Mouse (Mus musculus) heart, embryonic 16.5 days (tissue): ENCODE measurements around the gene Espn. TPM values are rescaled to one million over a fixed set of nuclear protein-coding genes. Genes with fewer than 3 reads are reported as not detected.

Experiments used
- ATAC-seq: fragments of 200-750 bp; cut with Nextera tagmentation; replicated peaks from 2 replicates; pipeline ENCODE4 v1.8.0; 2017; ENCODE audit warnings: moderate number of reproducible peaks; ENCODE audit not compliant: insufficient read depth, low FRiP score; ENCODE audit errors: extremely low read depth
- H3K27ac ChIP-seq: fragments of 300-500 bp; sonication (generic); 2 replicates; pipeline ENCODE4 v1.5.1; 2014; ENCODE audit warnings: mild to moderate bottlenecking, low read length, control low read depth, moderate library complexity
- H3K27me3 ChIP-seq: fragments of 300-500 bp; sonication (generic); 2 replicates; pipeline ENCODE4 v1.6.1; 2014; ENCODE audit warnings: low read length, mixed read lengths; ENCODE audit not compliant: control insufficient read depth, insufficient read depth
- H3K36me3 ChIP-seq: fragments of 300-500 bp; sonication (generic); 2 replicates; pipeline ENCODE4 v1.6.1; 2014; ENCODE audit not compliant: control insufficient read depth, insufficient read depth
- H3K4me1 ChIP-seq: fragments of 300-500 bp; sonication (generic); 2 replicates; pipeline ENCODE4 v1.6.1; 2014; ENCODE audit warnings: low read length, mixed read lengths; ENCODE audit not compliant: control insufficient read depth, insufficient read depth
- H3K4me2 ChIP-seq: fragments of 300-500 bp; sonication (generic); 2 replicates; pipeline ENCODE4 v1.6.1; 2014; ENCODE audit warnings: low read depth, mild to moderate bottlenecking, control low read depth, low read length
- H3K4me3 ChIP-seq: fragments of 300-500 bp; sonication (generic); 2 replicates; pipeline ENCODE4 v1.5.1; 2014; ENCODE audit warnings: mild to moderate bottlenecking, control low read depth, low read length
- H3K9ac ChIP-seq: fragments of 300-500 bp; sonication (generic); 2 replicates; pipeline ENCODE4 v1.6.1; 2014; ENCODE audit warnings: low read length, control low read depth
- H3K9me3 ChIP-seq: fragments of 300-500 bp; sonication (generic); replicated peaks from 2 replicates; pipeline ENCODE4 v1.6.1; 2016; ENCODE audit warnings: low read length; ENCODE audit not compliant: control insufficient read depth
- WGBS: fragments of 180-500 bp; shearing (Covaris S2); extraction: QIAGEN DNeasy Blood & Tissue Kit; methylation state at CpG from one replicate; pipeline ENCODE4 v1.1.7; 2014; 5-methylcytosine and 5-hydroxymethylcytosine counted together
- polyA plus RNA-seq: library from polyadenylated mRNA; unstranded; fragments of >200 nt; fragmentation: Nextera tagmentation; extraction: Ambion mirVana; gene quantifications from 2 replicates; pipeline ENCODE4 v1.2.1, GENCODE M21; 2015

Gene Espn
- polyA plus RNA-seq, 1 experiment from 2014 or later: 1.5 TPM

- Histone ChIP-seq H3K4me1 (peaks cover 24% of the 10 kb centered on the region), H3K9ac (peak overlapping the region; percentile 30; the same call in 1 of the 2 replicates), H3K27me3 (peaks cover 90% of the 10 kb centered on the region), H3K4me3 (peak overlapping the region; percentile 46), H3K9me3 (no peaks in the 10 kb centered on the region), H3K27ac (no peak overlapping the region), H3K36me3 (no peaks in the 10 kb centered on the region), H3K4me2 (peak overlapping the region; percentile 55)
- WGBS: 7% methylated on average over 56 of the region's 56 CpGs
- peak; percentile 30; the same call in 1 of the 2 replicates for ATAC-seq
These were observed 26.8 kb downstream of the Espn start for GRCm38 (mm10) chr4:152125161-152126025.

- Histone ChIP-seq H3K4me3 (no peak overlapping the region), H3K9me3 (no peaks in the 10 kb centered on the region), H3K27me3 (peaks cover 90% of the 10 kb centered on the region), H3K4me1 (peaks cover 31% of the 10 kb centered on the region), H3K4me2 (peak overlapping the region; percentile 55), H3K36me3 (no peaks in the 10 kb centered on the region), H3K27ac (no peak overlapping the region), H3K9ac (no peak overlapping the region)
- ATAC-seq: no peak
- WGBS: 17% methylated on average over 13 of the region's 13 CpGs
These were observed 27.7 kb downstream of the Espn start for GRCm38 (mm10) chr4:152124361-152124961.

DNA sequence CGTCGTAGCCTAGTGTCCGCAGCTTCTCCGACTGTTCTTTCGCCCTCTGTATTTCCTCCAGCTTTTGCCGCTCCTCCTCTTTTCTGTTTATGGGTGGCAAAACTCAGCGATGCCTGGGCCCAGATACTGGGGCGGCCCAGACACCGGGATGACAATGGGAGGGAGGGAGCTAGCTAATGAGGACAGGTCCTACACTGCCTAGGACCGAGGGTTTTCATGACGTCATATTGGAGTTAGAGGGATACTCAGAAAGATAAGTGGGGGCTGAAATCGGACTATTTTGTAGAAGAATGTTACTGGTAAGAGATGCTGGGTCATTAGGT is 31.0 kb downstream of the Espn start:
- Histone ChIP-seq H3K4me2 (peak overlapping the region; percentile 49), H3K27me3 (peaks cover 88% of the 10 kb centered on the region), H3K9me3 (no peaks in the 10 kb centered on the region), H3K36me3 (no peaks in the 10 kb centered on the region), H3K4me3 (peak overlapping the region; percentile 24), H3K9ac (no peak overlapping the region), H3K4me1 (peaks cover 26% of the 10 kb centered on the region), H3K27ac (no peak overlapping the region)
- ATAC-seq: no peak
- WGBS: 2% methylated on average over 12 of the region's 12 CpGs

- Histone ChIP-seq H3K27ac (no peak overlapping the region), H3K4me1 (peaks cover 27% of the 10 kb centered on the region), H3K9ac (no peak overlapping the region), H3K9me3 (no peaks in the 10 kb centered on the region), H3K27me3 (peaks cover 82% of the 10 kb centered on the region), H3K36me3 (no peaks in the 10 kb centered on the region), H3K4me2 (peak overlapping the region; percentile 49), H3K4me3 (peak overlapping the region; percentile 24)
- 2% methylated on average over 31 of the region's 31 CpGs for WGBS
- no peak for ATAC-seq
These were observed 31.6 kb downstream of the Espn start for GRCm38 (mm10) chr4:152120311-152121182.

DNA sequence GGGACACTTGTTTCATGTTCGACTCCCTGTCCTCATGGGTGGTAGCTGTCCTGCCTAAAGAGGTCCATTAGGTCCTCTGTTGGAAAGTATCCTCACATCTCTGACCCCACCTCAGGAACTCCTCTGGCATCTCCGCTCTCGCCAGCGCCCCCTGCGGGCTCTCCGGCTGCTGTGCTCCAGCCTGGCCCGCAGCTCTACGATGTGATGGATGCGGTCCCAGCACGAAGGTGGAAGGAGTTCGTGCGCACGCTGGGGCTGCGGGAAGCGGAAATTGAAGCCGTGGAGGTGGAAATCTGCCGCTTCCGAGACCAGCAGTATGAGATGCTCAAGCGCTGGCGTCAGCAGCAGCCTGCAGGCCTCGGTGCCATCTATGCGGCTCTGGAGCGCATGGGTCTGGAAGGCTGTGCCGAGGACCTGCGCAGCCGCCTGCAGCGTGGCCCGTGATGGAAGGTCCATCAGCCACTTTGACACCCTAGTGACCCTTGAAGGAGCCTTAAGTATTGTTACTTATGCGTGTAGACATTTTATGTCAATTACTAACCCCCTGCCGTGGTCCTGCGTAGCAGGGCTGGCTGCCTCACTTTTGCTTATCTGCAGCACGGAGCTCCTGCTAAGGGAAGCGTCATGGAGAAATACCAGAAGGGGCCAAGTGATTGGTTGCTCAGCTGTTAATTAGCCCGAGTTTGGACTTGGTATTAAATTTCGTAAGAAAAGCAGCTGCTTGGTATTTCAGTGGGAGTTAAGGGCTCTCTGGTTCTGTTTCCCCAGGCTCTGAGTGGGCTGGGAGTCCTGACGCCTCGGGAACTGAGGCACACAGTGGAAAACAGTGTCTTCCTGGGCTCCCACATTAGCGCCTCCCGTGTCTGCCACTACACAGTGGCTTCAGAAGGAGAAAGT is 32.5 kb downstream of the Espn start:
- no peak overlapping the region; the same call in 1 of the 2 replicates for H3K4me3 ChIP-seq
- ATAC-seq: no peak

GRCm38 (mm10) chr4:152117538-152117937 is 34.6 kb downstream of the Espn start:
- H3K9ac ChIP-seq: no peak overlapping the region
- H3K4me3 ChIP-seq: no peak overlapping the region
- ATAC-seq: no peak
- H3K4me1 ChIP-seq: peaks cover 22% of the 10 kb centered on the region
- H3K27me3 ChIP-seq: peaks cover 70% of the 10 kb centered on the region
- 71% methylated on average over 9 of the region's 9 CpGs for WGBS
- peaks cover 11% of the 10 kb centered on the region for H3K36me3 ChIP-seq
- H3K27ac ChIP-seq: no peak overlapping the region
- no peak overlapping the region for H3K4me2 ChIP-seq
- H3K9me3 ChIP-seq: no peaks in the 10 kb centered on the region

More for the DNA sequence above, 32.5 kb downstream of the Espn start:
- H3K27ac ChIP-seq: no peak overlapping the region
- H3K4me2 ChIP-seq: peak overlapping the region; percentile 49; the same call in 1 of the 2 replicates
- no peak overlapping the region for H3K9ac ChIP-seq
- H3K9me3 ChIP-seq: no peaks in the 10 kb centered on the region
- peaks cover 80% of the 10 kb centered on the region for H3K27me3 ChIP-seq
- peaks cover 22% of the 10 kb centered on the region for H3K4me1 ChIP-seq
- no peaks in the 10 kb centered on the region for H3K36me3 ChIP-seq
- 5% methylated on average over 39 of the region's 39 CpGs for WGBS

GRCm38 (mm10) chr4:152115921-152116612 is 36.1 kb downstream of the Espn start, which contains the start of gene Tnfrsf25:
Gene Tnfrsf25, plus strand, starts transcription at chr4:152115934.
- peaks cover 21% of the 10 kb centered on the region for H3K4me1 ChIP-seq
- no peak for ATAC-seq
- peaks cover 18% of the 10 kb centered on the region for H3K36me3 ChIP-seq
- peak within 1 kb of the TSS; percentile 59; the same call in 1 of the 2 replicates for H3K9ac ChIP-seq
- peak within 1 kb of the TSS; percentile 60 for H3K4me2 ChIP-seq
- H3K27ac ChIP-seq: no peak within 1 kb of the TSS
- H3K4me3 ChIP-seq: peak within 1 kb of the TSS; percentile 1
- no peaks in the 10 kb centered on the region for H3K9me3 ChIP-seq
- 7% methylated on average over 30 of the region's 30 CpGs for WGBS
- H3K27me3 ChIP-seq: peaks cover 58% of the 10 kb centered on the region

GRCm38 (mm10) chr4:152114080-152114479 is 38.1 kb downstream of the Espn start:
- WGBS: 70% methylated on average over 16 of the region's 16 CpGs
- peaks cover 43% of the 10 kb centered on the region for H3K27me3 ChIP-seq

More at GRCm38 (mm10) chr4:152114080-152114479, 38.1 kb downstream of the Espn start:
- H3K4me3 ChIP-seq: no peak overlapping the region
- no peak overlapping the region for H3K4me2 ChIP-seq
- H3K27ac ChIP-seq: no peak overlapping the region
- peaks cover 23% of the 10 kb centered on the region for H3K36me3 ChIP-seq
- no peak overlapping the region for H3K9ac ChIP-seq
- H3K4me1 ChIP-seq: peaks cover 8% of the 10 kb centered on the region; the same call in 1 of the 2 replicates
- H3K9me3 ChIP-seq: no peaks in the 10 kb centered on the region
- no peak for ATAC-seq
